Mouse (Mus musculus): ENCODE data around the gene Trim45. TPM values are rescaled to one million over a fixed set of nuclear protein-coding genes. Genes with fewer than 3 reads are reported as not detected.

Trim45 gene
- polyA plus RNA-seq (2012; rRNA removed), result 7.0 and 7.6 TPM in 2 replicates

DNA sequence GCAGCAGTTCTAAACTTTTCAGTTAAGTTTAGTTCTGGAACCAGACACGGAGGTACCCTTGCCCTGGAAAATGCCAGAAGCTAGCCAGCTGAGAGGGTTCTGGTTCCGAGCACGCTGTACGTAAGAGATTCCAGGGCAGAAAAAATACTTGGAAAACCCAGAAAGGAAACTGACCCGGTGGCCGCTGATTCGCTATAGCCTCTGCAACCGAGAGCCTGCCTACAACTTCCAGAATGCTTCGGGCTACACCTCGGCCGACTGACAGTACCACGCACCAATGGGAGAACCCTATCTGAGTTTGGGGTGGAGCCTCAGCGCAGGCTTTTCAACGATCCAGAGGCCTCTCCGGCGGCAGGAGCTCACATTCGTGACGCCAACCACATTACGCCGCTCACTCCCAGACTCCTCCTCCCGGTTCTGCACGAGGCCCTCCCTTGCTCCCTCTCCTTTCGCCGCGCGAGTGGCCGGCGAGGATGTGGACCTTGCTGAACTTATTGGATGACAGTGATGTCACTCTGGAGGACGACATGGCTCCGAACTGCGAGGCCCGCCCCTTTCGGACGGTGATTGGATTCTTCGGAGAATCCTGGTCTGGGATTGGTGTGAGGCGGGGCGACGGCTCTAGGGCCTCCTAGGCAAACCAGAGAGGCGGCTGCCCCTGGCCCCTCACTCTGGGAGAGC, at the start of gene Trim45:
TSS of gene Trim45 (plus strand) at position 378 of the 681 bp plus-strand sequence.
- under 1% methylated on average over 39 of the region's 39 CpGs for WGBS
- Histone ChIP-seq H3K27ac (ENCODE audit: insufficient read depth, low read length) (no peak within 1 kb of the TSS), H3K27me3 (ENCODE audit: control insufficient read depth, insufficient read depth, low read length) (no peaks in the 10 kb centered on the region), H3K4me3 (replicated peaks; ENCODE audit: insufficient read depth, low read depth, low read length) (peak within 1 kb of the TSS; percentile 58), H3K4me1 (ENCODE audit: control insufficient read depth, insufficient read depth, low read length) (peaks cover 4% of the 10 kb centered on the region; the same call in 1 of the 2 replicates)
- peak; percentile 100 for DNase-seq
- TF ChIP-seq CTCF (IDR thresholded peaks at IDR 0.05; ENCODE audit: borderline replicate concordance, insufficient read depth, low read depth, low read length), result no peak
- peak; percentile 69 for TF ChIP-seq POLR2A (IDR thresholded peaks at IDR 0.05; ENCODE audit: borderline replicate concordance, insufficient read depth, low read length)

DNA sequence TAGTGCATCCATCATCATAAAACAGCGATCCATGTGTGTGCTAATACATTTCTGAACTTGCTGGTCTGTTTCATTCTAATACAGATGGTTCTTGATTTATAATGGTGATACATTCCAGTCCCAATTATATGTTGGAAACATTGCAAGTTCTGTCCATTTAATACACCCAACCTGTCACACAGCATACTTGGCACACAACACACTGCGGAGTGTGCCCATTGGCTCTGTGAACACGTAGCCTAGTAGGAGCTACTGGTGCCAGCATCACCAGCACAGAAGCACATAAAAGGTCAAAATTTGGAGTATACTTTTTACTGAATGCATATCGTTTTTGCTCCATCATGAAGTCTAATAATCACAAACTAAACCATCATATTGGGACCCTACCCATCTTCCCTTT, 44.9 kb upstream of the Trim45 start:
- TF ChIP-seq CTCF (IDR thresholded peaks at IDR 0.05; ENCODE audit: borderline replicate concordance, insufficient read depth, low read depth, low read length), result no peak
- 37% methylated on average over 4 of the region's 4 CpGs for WGBS
- DNase-seq, result no peak
- Histone ChIP-seq H3K27ac (ENCODE audit: insufficient read depth, low read length) (no peak overlapping the region), H3K4me3 (replicated peaks; ENCODE audit: insufficient read depth, low read depth, low read length) (no peak overlapping the region), H3K4me1 (ENCODE audit: control insufficient read depth, insufficient read depth, low read length) (no peaks in the 10 kb centered on the region), H3K27me3 (ENCODE audit: control insufficient read depth, insufficient read depth, low read length) (no peaks in the 10 kb centered on the region)

DNA sequence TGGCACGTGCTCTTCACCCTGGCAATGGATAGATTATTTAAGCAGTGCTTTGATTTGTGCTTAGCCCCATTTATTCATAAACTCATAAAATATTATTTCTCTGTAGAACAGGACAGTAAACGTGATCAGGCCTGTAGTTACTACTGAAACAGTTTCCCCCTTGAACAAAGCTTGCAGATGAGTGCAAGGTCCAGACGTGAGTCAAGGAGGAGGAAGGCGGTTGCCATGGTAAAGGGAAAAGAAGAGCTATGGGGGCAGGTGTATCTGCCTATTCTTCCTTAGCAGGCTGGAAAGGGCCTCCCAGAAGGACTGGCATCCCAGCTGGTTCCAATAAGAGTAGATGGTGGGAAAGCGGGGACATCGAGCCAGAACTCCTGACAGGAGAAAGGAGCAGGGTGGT, 40.6 kb upstream of the Trim45 start:
- DNase-seq, result no peak
- H3K27me3 ChIP-seq (ENCODE audit: control insufficient read depth, insufficient read depth, low read length), result no peaks in the 10 kb centered on the region
- TF ChIP-seq CTCF (IDR thresholded peaks at IDR 0.05; ENCODE audit: borderline replicate concordance, insufficient read depth, low read depth, low read length) (no peak), POLR2A (IDR thresholded peaks at IDR 0.05; ENCODE audit: borderline replicate concordance, insufficient read depth, low read length) (no peak)
- WGBS, result 69% methylated on average over 6 of the region's 6 CpGs
- no peaks in the 10 kb centered on the region for H3K4me1 ChIP-seq (ENCODE audit: control insufficient read depth, insufficient read depth, low read length)
- H3K27ac ChIP-seq (ENCODE audit: insufficient read depth, low read length), result no peak overlapping the region
- no peak overlapping the region for H3K4me3 ChIP-seq (replicated peaks; ENCODE audit: insufficient read depth, low read depth, low read length)

DNA sequence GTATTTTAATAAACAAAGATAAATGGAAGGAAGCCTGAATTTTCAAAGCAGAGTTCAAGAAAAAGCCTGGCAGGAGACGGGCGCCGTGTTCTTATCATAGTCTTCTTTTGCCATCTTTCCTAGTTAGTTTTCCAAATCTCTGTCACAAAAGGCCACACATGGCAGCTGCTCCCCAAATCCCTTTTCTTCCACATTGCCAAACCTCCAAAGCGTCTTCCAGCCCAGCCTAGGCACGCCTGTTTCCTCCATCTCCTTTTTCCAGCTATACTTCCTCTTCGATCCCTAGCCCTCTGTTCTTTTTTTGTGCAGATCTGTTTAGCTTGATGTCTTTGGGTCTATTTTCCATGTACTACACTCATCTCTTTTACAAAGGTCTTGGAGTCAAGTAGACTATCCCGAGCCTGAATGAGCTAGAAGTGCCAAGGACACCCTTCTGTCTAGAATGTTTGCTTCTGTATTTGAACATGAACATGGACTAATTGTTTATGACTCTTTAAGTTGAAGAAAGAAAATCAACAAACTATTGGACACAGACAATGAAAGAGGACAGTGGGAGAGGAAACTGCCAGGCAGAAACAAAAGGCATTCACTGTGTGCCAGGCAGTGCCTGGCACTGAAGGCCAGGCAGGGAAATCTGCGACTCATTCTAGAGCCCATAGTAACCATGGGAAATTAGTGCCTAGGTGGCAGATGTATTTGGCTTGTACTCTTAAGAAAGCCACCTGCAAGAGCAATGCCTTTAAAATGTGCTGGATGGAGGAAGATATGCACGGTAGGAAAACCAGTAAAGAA, 40.0 kb upstream of the Trim45 start:
- WGBS, result 52% methylated on average over 9 of the region's 9 CpGs
- 0 out of 2 replicates have a peak overlapping the region, but pooled peaks have one; percentile 21 for H3K27ac ChIP-seq (ENCODE audit: insufficient read depth, low read length)

DNA sequence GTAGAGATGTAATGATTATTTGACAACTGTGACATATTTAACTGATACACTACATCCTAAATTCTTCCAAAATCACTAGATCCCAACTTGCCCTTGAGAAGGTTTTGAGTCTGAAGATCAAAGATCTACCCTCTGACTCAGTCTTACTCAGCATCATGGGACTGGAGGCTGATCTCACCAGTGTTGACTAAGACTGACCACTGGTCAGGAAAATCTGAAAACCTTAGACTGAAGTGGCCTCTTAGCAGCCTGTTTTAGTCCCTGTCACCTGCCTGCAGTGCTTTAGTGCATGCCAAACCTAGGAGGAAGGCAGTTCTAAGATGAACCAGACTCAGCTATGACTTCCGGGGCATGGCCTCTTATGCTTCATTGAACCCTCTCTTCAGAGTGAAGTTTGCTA, 32.8 kb upstream of the Trim45 start:
- Histone ChIP-seq H3K27ac (ENCODE audit: insufficient read depth, low read length) (no peak overlapping the region), H3K4me1 (ENCODE audit: control insufficient read depth, insufficient read depth, low read length) (peaks cover 4% of the 10 kb centered on the region; the same call in 1 of the 2 replicates), H3K4me3 (replicated peaks; ENCODE audit: insufficient read depth, low read depth, low read length) (no peak overlapping the region), H3K27me3 (ENCODE audit: control insufficient read depth, insufficient read depth, low read length) (no peaks in the 10 kb centered on the region)
- WGBS, result 87% methylated on average over 1 of the region's 1 CpGs
- TF ChIP-seq CTCF (IDR thresholded peaks at IDR 0.05; ENCODE audit: borderline replicate concordance, insufficient read depth, low read depth, low read length), result no peak
- no peak for TF ChIP-seq POLR2A (IDR thresholded peaks at IDR 0.05; ENCODE audit: borderline replicate concordance, insufficient read depth, low read length)
- DNase-seq, result no peak

More for the DNA sequence above, 40.0 kb upstream of the Trim45 start:
- Histone ChIP-seq H3K4me1 (ENCODE audit: control insufficient read depth, insufficient read depth, low read length) (no peaks in the 10 kb centered on the region), H3K27me3 (ENCODE audit: control insufficient read depth, insufficient read depth, low read length) (no peaks in the 10 kb centered on the region), H3K4me3 (replicated peaks; ENCODE audit: insufficient read depth, low read depth, low read length) (no peak overlapping the region)
- no peak for TF ChIP-seq CTCF (IDR thresholded peaks at IDR 0.05; ENCODE audit: borderline replicate concordance, insufficient read depth, low read depth, low read length)
- TF ChIP-seq POLR2A (IDR thresholded peaks at IDR 0.05; ENCODE audit: borderline replicate concordance, insufficient read depth, low read length), result no peak
- DNase-seq, result no peak

DNA sequence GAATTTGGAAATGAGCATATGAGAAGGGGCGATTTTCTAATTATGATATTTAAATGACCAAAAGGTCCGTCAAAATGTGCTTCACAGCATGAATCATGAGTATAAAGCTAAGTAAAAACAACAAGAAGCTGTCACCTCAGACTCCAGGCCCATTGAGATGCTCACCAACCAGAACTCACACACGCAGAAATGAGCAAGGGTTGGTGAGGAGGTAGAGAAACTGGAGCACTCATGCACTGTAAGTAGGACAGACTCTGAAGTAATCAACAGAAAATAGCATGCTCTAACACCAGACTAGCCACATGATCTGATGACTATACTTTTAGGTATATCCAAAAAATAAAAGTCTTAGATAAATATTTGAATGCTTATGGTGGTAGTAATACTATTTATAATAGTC, 31.6 kb upstream of the Trim45 start:
- Histone ChIP-seq H3K27me3 (ENCODE audit: control insufficient read depth, insufficient read depth, low read length) (no peaks in the 10 kb centered on the region), H3K27ac (ENCODE audit: insufficient read depth, low read length) (no peak overlapping the region), H3K4me1 (ENCODE audit: control insufficient read depth, insufficient read depth, low read length) (peaks cover 4% of the 10 kb centered on the region; the same call in 1 of the 2 replicates), H3K4me3 (replicated peaks; ENCODE audit: insufficient read depth, low read depth, low read length) (no peak overlapping the region)
- TF ChIP-seq CTCF (IDR thresholded peaks at IDR 0.05; ENCODE audit: borderline replicate concordance, insufficient read depth, low read depth, low read length), result no peak
- no peak for TF ChIP-seq POLR2A (IDR thresholded peaks at IDR 0.05; ENCODE audit: borderline replicate concordance, insufficient read depth, low read length)
- 80% methylated on average over 3 of the region's 3 CpGs for WGBS
- no peak for DNase-seq

DNA sequence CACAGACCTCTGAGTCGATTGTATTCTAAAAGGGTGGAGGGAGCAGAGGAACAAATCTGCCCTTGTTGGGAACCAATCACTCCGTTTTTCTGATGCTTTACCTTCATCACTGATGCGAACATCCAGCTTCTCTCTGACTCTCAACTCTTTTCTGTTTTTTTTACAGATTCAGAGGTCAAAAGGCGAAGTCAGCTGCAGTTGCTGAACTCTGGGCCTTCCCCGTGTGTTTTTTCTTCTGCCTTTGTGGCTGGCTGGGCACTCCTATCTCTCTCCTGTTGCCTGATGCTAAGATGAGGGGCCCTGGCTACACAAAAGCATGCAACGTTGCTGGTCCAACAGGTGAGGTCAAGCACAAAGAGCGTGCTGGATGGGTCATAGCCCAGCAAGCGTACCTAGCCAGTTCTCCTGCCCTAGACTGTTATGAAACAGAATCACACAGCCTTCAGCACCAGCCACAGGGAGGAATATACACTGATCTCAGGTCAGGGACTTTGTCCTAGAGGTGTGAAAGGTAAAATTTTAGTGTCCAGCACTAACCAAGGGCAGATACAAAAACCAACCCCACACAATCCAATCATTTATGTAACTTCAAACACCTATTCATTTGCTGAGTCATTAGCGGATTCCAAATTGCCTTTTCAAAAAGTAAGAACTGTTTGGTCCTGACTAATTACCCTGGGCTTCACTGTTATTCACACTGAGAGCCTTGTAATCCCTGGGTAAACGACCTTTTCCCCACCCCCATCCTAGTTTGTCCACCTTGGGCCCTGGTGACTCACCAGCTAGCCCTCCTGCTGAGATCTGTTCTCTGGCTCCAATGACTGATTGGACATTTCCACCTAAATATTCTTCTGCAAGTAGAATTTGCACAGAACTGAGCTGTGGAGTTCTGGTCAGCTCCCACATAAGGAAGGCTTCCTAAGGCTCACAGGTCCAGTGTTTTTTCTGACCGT, 29.3 kb upstream of the Trim45 start:
- peaks cover 4% of the 10 kb centered on the region; the same call in 1 of the 2 replicates for H3K4me1 ChIP-seq (ENCODE audit: control insufficient read depth, insufficient read depth, low read length)
- 80% methylated on average over 11 of the region's 11 CpGs for WGBS
- TF ChIP-seq CTCF (IDR thresholded peaks at IDR 0.05; ENCODE audit: borderline replicate concordance, insufficient read depth, low read depth, low read length), result no peak
- no peak for TF ChIP-seq POLR2A (IDR thresholded peaks at IDR 0.05; ENCODE audit: borderline replicate concordance, insufficient read depth, low read length)
- no peak overlapping the region for H3K27ac ChIP-seq (ENCODE audit: insufficient read depth, low read length)
- H3K4me3 ChIP-seq (replicated peaks; ENCODE audit: insufficient read depth, low read depth, low read length), result no peak overlapping the region
- H3K27me3 ChIP-seq (ENCODE audit: control insufficient read depth, insufficient read depth, low read length), result no peaks in the 10 kb centered on the region
- DNase-seq, result peak; percentile 12 to 45
